Mouse (Mus musculus): ENCODE data around the gene Adssl1.

GRCm38 (mm10) chr12:112617898-112618380, 1.9 kb upstream of the Adssl1 start:
- TF ChIP-seq CTCF (IDR thresholded peaks at IDR 0.05 in 2 of 3, conservative IDR thresholded peaks at IDR 0.05 in 1 of 3; ENCODE audit: control insufficient read depth in 1 of 3, insufficient read depth in 1 of 3, low read depth in 2 of 3, low read length in 3 of 3, poor library complexity in 1 of 3, severe bottlenecking in 1 of 3) (no peak), USF2 (IDR thresholded peaks at IDR 0.05; ENCODE audit: borderline replicate concordance in 1 of 2, insufficient read depth in 1 of 2, low read depth in 1 of 2, low read length in 2 of 2) (no peak), MAFK (IDR thresholded peaks at IDR 0.05; ENCODE audit: borderline replicate concordance, low read depth, low read length) (no peak)
